Mouse (Mus musculus) ES-Bruce4 (cell line): ENCODE data around the gene Gan.

Source experiments
- CTCF ChIP-seq: IDR thresholded peaks from one replicate; pipeline ENCODE4 v1.8.1; 2011; ENCODE audit warnings: low read depth, low read length
- POLR2A ChIP-seq: IDR thresholded peaks from one replicate; pipeline ENCODE4 v1.8.1; 2011; ENCODE audit warnings: low read length; ENCODE audit not compliant: insufficient read depth

- no peak for TF ChIP-seq POLR2A
- TF ChIP-seq CTCF, result no peak
Observed at GRCm38 (mm10) chr8:117240326-117240725, 82.4 kb downstream of the Gan start.
